Mouse (Mus musculus) erythroblast, embryonic 14.5 days (primary cell): Measurements from ENCODE around the gene Tnf.

Experiments used
- GATA1 ChIP-seq: IDR thresholded peaks from 2 replicates; pipeline ENCODE4 v1.6.1; 2012; ENCODE audit warnings: low read length, inconsistent platforms, mixed read lengths
- TAL1 ChIP-seq: IDR thresholded peaks from 3 replicates; pipeline ENCODE4 v1.6.1; 2012; ENCODE audit warnings: low read length, inconsistent platforms, mixed read lengths

GRCm38 (mm10) chr17:35187959-35188610, 13.7 kb downstream of the Tnf start, which contains the start of gene Lst1:
- TF ChIP-seq GATA1 (no peak), TAL1 (no peak)
